Mouse (Mus musculus) hindbrain, embryonic 16.5 days (tissue): ENCODE measurements at regions not wholly inside any gene's neighbourhood (a gene's known extent, or its start where the extent isn't known, plus 50 kb on each side); places are given as distances from the start of the nearest gene placed in this dataset.

Experiments
- ATAC-seq: fragments of 200-750 bp; cut with Nextera tagmentation; 2 replicates; pipeline ENCODE4 v1.8.0; 2017; ENCODE audit warnings: moderate TSS enrichment, moderate library complexity
- H3K27ac ChIP-seq: fragments of 300-500 bp; sonication (generic); 2 replicates; pipeline ENCODE4 v1.5.1; 2014; ENCODE audit warnings: low read depth, mild to moderate bottlenecking, control low read depth, low read length, moderate library complexity
- H3K27me3 ChIP-seq: fragments of 300-500 bp; sonication (generic); replicated peaks from 2 replicates; pipeline ENCODE4 v1.6.1; 2014; ENCODE audit warnings: low read length; ENCODE audit not compliant: control insufficient read depth, insufficient read depth
- H3K36me3 ChIP-seq: fragments of 300-500 bp; sonication (generic); 2 replicates; pipeline ENCODE4 v1.6.1; 2014; ENCODE audit warnings: mild to moderate bottlenecking, low read length, moderate library complexity, mixed read lengths; ENCODE audit not compliant: control insufficient read depth, insufficient read depth
- H3K4me1 ChIP-seq: fragments of 300-500 bp; sonication (generic); 2 replicates; pipeline ENCODE4 v1.6.1; 2014; ENCODE audit warnings: low read depth, low read length; ENCODE audit not compliant: control insufficient read depth, insufficient read depth
- H3K4me2 ChIP-seq: fragments of 300-500 bp; sonication (generic); 2 replicates; pipeline ENCODE4 v1.6.1; 2014; ENCODE audit warnings: mild to moderate bottlenecking, low read length, control low read depth, moderate library complexity
- H3K4me3 ChIP-seq: fragments of 300-500 bp; sonication (generic); 2 replicates; pipeline ENCODE4 v1.5.1; 2014; ENCODE audit warnings: mild to moderate bottlenecking, low read length, control low read depth, moderate library complexity
- H3K9ac ChIP-seq: fragments of 300-500 bp; sonication (generic); 2 replicates; pipeline ENCODE4 v1.6.1; 2014; ENCODE audit warnings: low read depth, mild to moderate bottlenecking, control low read depth, low read length, moderate library complexity
- H3K9me3 ChIP-seq: fragments of 300-500 bp; sonication (generic); 2 replicates; pipeline ENCODE4 v1.6.1; 2014; ENCODE audit warnings: mild to moderate bottlenecking, low read length, moderate library complexity; ENCODE audit not compliant: control insufficient read depth
- WGBS: fragments of 180-500 bp; shearing (Covaris S2); extraction: QIAGEN DNeasy Blood & Tissue Kit; methylation state at CpG from one replicate; pipeline ENCODE4 v1.1.7; 2014; 5-methylcytosine and 5-hydroxymethylcytosine counted together

GRCm38 (mm10) chr9:61862071-61862480 is 52.3 kb downstream of the Rplp1 start:
- Histone ChIP-seq H3K4me2 (no peak overlapping the region), H3K4me3 (no peak overlapping the region), H3K9me3 (0 out of 2 replicates have a peak, but pooled peaks cover 2% of the 10 kb centered on the region), H3K36me3 (no peaks in the 10 kb centered on the region), H3K27me3 (no peaks in the 10 kb centered on the region), H3K4me1 (peaks cover 5% of the 10 kb centered on the region; the same call in 1 of the 2 replicates), H3K9ac (no peak overlapping the region), H3K27ac (no peak overlapping the region)
- 34% methylated on average over 6 of the region's 6 CpGs for WGBS
- peak; percentile 91 for ATAC-seq

- Histone ChIP-seq H3K36me3 (no peaks in the 10 kb centered on the region), H3K4me3 (no peak overlapping the region), H3K9ac (no peak overlapping the region), H3K27ac (no peak overlapping the region), H3K27me3 (no peaks in the 10 kb centered on the region), H3K9me3 (0 out of 2 replicates have a peak, but pooled peaks cover 2% of the 10 kb centered on the region), H3K4me2 (no peak overlapping the region), H3K4me1 (peaks cover 9% of the 10 kb centered on the region)
- ATAC-seq = no peak
- 28% methylated on average over 2 of the region's 2 CpGs for WGBS
These were observed 54.2 kb downstream of the Rplp1 start for GRCm38 (mm10) chr9:61860147-61860546.

GRCm38 (mm10) chr9:61859438-61859837 is 54.9 kb downstream of the Rplp1 start:
- H3K36me3 ChIP-seq = no peaks in the 10 kb centered on the region
- peaks cover 9% of the 10 kb centered on the region for H3K4me1 ChIP-seq
- H3K9ac ChIP-seq = no peak overlapping the region
- H3K27me3 ChIP-seq = no peaks in the 10 kb centered on the region
- WGBS = 59% methylated on average over 6 of the region's 6 CpGs
- H3K9me3 ChIP-seq = 0 out of 2 replicates have a peak, but pooled peaks cover 2% of the 10 kb centered on the region
- no peak for ATAC-seq
- H3K4me2 ChIP-seq = no peak overlapping the region
- no peak overlapping the region for H3K4me3 ChIP-seq
- no peak overlapping the region for H3K27ac ChIP-seq

- no peak for ATAC-seq
- no peak overlapping the region for H3K27ac ChIP-seq
- no peak overlapping the region for H3K9ac ChIP-seq
- no peaks in the 10 kb centered on the region for H3K9me3 ChIP-seq
- 92% methylated on average over 6 of the region's 6 CpGs for WGBS
- H3K4me3 ChIP-seq = no peak overlapping the region
- no peaks in the 10 kb centered on the region for H3K27me3 ChIP-seq
- no peaks in the 10 kb centered on the region for H3K36me3 ChIP-seq
- no peak overlapping the region for H3K4me2 ChIP-seq
- H3K4me1 ChIP-seq = peaks cover 9% of the 10 kb centered on the region
These were observed 56.5 kb downstream of the Rplp1 start for GRCm38 (mm10) chr9:61857817-61858216.

GRCm38 (mm10) chr9:61856686-61857085 is 57.7 kb downstream of the Rplp1 start:
- no peak overlapping the region for H3K27ac ChIP-seq
- no peaks in the 10 kb centered on the region for H3K9me3 ChIP-seq
- WGBS = 94% methylated on average over 1 of the region's 1 CpGs
- peaks cover 5% of the 10 kb centered on the region for H3K4me1 ChIP-seq
- no peak for ATAC-seq
- H3K36me3 ChIP-seq = no peaks in the 10 kb centered on the region
- H3K27me3 ChIP-seq = no peaks in the 10 kb centered on the region
- no peak overlapping the region for H3K9ac ChIP-seq
- H3K4me3 ChIP-seq = no peak overlapping the region
- H3K4me2 ChIP-seq = no peak overlapping the region

- H3K36me3 ChIP-seq = no peaks in the 10 kb centered on the region
- no peaks in the 10 kb centered on the region for H3K27me3 ChIP-seq
- no peak overlapping the region for H3K27ac ChIP-seq
- H3K4me3 ChIP-seq = no peak overlapping the region
- no peak for ATAC-seq
- H3K4me2 ChIP-seq = no peak overlapping the region
- no peak overlapping the region for H3K9ac ChIP-seq
- H3K9me3 ChIP-seq = no peaks in the 10 kb centered on the region
- WGBS = 52% methylated on average over 11 of the region's 11 CpGs
- H3K4me1 ChIP-seq = peaks cover 4% of the 10 kb centered on the region
These were observed 58.7 kb downstream of the Rplp1 start for GRCm38 (mm10) chr9:61855686-61856085.

GRCm38 (mm10) chr9:61853841-61854240 is 60.5 kb downstream of the Rplp1 start:
- H3K9me3 ChIP-seq = no peaks in the 10 kb centered on the region
- no peak overlapping the region for H3K9ac ChIP-seq
- H3K4me2 ChIP-seq = no peak overlapping the region
- no peaks in the 10 kb centered on the region for H3K27me3 ChIP-seq
- H3K27ac ChIP-seq = no peak overlapping the region
- no peak for ATAC-seq
- H3K4me1 ChIP-seq = peaks cover 4% of the 10 kb centered on the region
- no peak overlapping the region for H3K4me3 ChIP-seq
- no peaks in the 10 kb centered on the region for H3K36me3 ChIP-seq
- WGBS = 72% methylated on average over 4 of the region's 4 CpGs

GRCm38 (mm10) chr9:61851331-61851730 is 63.0 kb downstream of the Rplp1 start:
- ATAC-seq = no peak
- H3K9ac ChIP-seq = no peak overlapping the region
- WGBS = 97% methylated on average over 3 of the region's 3 CpGs
- H3K36me3 ChIP-seq = no peaks in the 10 kb centered on the region
- H3K27me3 ChIP-seq = no peaks in the 10 kb centered on the region
- H3K27ac ChIP-seq = no peak overlapping the region
- H3K4me2 ChIP-seq = no peak overlapping the region
- H3K9me3 ChIP-seq = no peaks in the 10 kb centered on the region
- H3K4me1 ChIP-seq = peaks cover 4% of the 10 kb centered on the region
- H3K4me3 ChIP-seq = no peak overlapping the region

- Histone ChIP-seq H3K4me2 (no peak overlapping the region), H3K27me3 (no peaks in the 10 kb centered on the region), H3K9ac (no peak overlapping the region), H3K4me1 (no peaks in the 10 kb centered on the region), H3K36me3 (no peaks in the 10 kb centered on the region), H3K9me3 (no peaks in the 10 kb centered on the region), H3K27ac (no peak overlapping the region), H3K4me3 (no peak overlapping the region)
- WGBS = 84% methylated on average over 2 of the region's 2 CpGs
- ATAC-seq = no peak
These were observed 65.9 kb downstream of the Rplp1 start for GRCm38 (mm10) chr9:61848401-61848800.

GRCm38 (mm10) chr9:61847496-61847895 is 66.8 kb downstream of the Rplp1 start:
- Histone ChIP-seq H3K4me2 (no peak overlapping the region), H3K36me3 (no peaks in the 10 kb centered on the region), H3K4me1 (no peaks in the 10 kb centered on the region), H3K4me3 (no peak overlapping the region), H3K27ac (no peak overlapping the region), H3K9ac (no peak overlapping the region), H3K27me3 (no peaks in the 10 kb centered on the region), H3K9me3 (no peaks in the 10 kb centered on the region)
- ATAC-seq = no peak
